Mouse (Mus musculus) lung, postnatal 0 days (tissue): ENCODE data around the gene Dpep3.

Experiments used
- CTCF ChIP-seq: IDR thresholded peaks from 2 replicates; pipeline ENCODE4 v1.5.1; 2016; ENCODE audit warnings: antibody characterized with exemption, mild to moderate bottlenecking
- EP300 ChIP-seq: IDR thresholded peaks from 2 replicates; pipeline ENCODE4 v1.6.1; 2016; ENCODE audit warnings: antibody characterized with exemption, mild to moderate bottlenecking, control low read depth

GRCm38 (mm10) chr8:105993226-105993625 is 14.0 kb upstream of the Dpep3 start:
- TF ChIP-seq EP300 (no peak), CTCF (no peak)
